Mouse (Mus musculus) spleen, adult 2 months (tissue): ENCODE results near the gene Gm10024.

Experiments
- CTCF ChIP-seq: fragments of 200-500 bp; IDR thresholded peaks from 2 replicates; pipeline ENCODE4 v1.5.1; 2011; ENCODE audit warnings: mild to moderate bottlenecking, inconsistent platforms; ENCODE audit not compliant: insufficient read depth, insufficient read length, insufficient replicate concordance; ENCODE audit errors: extremely low read depth
- POLR2A ChIP-seq: fragments of 200-500 bp; IDR thresholded peaks from 2 replicates; pipeline ENCODE4 v1.6.1; 2011; ENCODE audit warnings: low read depth, low read length, inconsistent platforms

DNA sequence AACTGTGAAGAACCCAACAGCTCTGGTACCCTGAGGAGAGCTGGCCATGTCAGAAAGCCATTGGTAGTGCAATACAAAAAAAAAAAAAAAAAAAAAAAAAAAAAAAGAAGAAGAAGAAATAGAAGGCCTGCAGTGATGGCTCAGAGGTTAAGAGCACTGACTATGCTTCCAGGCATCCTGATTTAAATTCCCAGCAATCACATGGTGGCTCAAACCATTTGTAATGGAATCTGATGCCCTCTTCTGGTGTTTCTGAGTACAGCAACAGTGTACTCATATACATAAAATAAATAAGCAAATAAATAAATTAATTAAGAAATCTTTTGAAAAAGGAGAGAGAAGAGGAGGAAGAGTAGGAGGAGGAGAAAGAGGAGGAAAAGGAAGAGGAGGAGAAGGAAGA, 42.2 kb downstream of the Gm10024 start:
- TF ChIP-seq POLR2A, result no peak
- TF ChIP-seq CTCF, result no peak
